Mouse (Mus musculus) right cerebral cortex, postnatal 10 days (tissue): ENCODE measurements around the gene Actl10.

Experiments
- DNase-seq, 2 experiments: peaks; one replicate each; pipeline ENCODE4 v3.0.0; 2021; ENCODE audit warnings: low spot score in 2 of 2

The Actl10 gene

DNA sequence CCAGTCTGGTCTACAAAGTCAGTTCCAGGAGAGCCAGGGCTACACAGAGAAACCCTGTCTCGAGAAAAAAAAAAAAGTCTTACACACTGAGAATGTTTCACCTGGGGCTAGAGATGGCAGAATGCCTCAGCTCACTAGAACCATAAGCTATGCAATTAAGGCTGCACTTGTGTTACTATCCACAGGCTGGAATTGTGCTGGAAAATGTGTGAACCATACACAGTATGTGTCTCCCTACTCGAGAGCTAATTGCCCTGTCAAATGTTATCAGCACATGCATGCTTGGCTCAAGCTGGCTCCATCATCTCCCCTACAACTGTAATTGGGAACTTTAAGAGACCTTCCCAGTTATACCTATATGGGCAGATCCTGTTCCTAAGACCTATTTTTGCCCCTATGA, 639 bp upstream of the Actl10 start:
- DNase-seq = no peak

DNA sequence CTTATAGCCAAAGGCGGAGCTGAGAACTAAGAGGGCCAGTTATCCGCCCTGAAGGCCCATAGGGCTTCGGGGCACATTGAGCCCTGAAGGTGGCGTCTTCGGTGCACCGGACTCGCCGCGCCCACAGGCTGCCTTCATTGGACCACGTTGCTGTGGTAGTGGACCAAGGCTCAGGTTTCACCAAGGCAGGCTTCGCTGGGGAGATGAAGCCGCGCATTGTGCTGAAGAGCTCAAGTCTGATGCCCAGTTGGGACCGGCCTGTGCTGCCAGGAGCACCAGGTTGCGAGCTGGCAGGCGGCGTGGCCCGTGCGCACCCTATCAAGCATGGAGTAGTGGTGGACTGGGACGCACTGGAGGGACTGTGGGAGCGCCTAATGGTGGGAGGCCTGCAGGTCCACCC, 351 bp downstream of the Actl10 start:
- DNase-seq = peak in 1 of 2 experiments; percentile 40

DNA sequence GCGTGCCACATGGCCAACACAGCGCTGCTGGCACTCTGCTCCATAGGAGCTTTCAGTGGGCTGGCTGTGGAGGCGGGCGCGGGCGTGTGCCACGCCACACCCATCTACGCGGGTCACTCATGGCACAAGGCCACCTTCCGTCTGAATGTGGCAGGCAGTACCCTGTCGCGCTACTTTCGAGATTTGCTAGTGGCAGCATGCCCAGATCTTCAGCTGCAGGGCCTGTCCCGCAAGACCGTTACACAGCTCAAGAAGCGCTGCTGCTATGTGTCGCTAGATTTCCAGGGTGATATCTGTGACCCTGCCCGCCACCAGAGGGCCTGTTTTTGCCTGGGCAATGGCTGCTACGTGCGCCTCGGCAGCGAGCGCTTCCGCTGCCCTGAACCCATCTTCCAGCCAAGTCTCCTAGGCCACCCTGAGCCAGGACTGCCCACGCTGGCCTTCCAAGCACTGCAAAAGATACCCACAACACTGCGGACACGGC, 890 bp downstream of the Actl10 start:
- peak; percentile 85 to 91 for DNase-seq

- peak; percentile 63 to 73 for DNase-seq
These were observed 3.7 kb downstream of the Actl10 start for GRCm38 (mm10) chr2:154555235-154555634.

GRCm38 (mm10) chr2:154557184-154557832, 5.7 kb downstream of the Actl10 start:
- peak; percentile 55 to 67 for DNase-seq

DNA sequence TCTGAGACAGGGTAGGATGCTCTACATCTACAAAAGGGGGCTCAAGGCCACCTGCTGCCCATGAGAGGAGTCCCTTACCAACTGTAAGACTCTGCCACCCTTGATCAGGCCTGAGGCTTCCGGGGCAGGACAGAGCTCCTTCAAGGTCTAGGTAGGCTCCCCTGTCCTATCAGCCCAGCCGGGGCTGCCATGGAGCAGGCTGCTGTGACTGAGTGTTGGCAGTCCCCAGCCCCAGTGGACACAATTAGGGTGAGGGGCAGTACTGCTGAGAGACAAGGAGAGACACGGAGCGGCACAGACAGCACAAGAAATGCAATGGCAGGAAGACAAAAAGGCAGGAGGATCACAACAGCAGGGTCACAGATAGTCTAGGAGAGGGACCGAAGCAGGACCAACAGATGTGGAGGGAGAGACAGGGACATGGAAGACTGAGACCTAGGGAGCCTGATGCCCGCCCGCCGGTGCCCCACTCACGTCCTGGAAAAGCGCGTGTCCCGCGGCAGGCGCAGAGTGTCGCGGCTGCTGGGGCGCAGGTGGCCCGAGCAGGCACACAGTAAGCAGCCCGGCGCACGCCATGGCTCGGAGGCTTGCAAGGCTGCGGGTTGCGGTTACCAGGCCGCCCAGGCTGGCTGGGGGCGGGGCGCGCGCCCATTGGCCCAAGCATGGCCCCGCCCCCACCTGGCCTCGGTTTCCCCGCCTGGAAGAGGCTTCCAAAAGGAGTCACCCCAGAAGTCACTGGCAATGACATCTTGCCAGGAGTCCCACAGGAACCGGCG, 6.9 kb downstream of the Actl10 start, which contains the start of gene Necab3:
Gene Necab3, minus strand, starts transcription at position 627 of the 776 bp plus-strand sequence.
- DNase-seq = peak; percentile 74 to 78

GRCm38 (mm10) chr2:154563612-154564170, 12.1 kb downstream of the Actl10 start:
- no peak for DNase-seq

- no peak for DNase-seq
These were observed 14.0 kb downstream of the Actl10 start for GRCm38 (mm10) chr2:154565562-154565961.

DNA sequence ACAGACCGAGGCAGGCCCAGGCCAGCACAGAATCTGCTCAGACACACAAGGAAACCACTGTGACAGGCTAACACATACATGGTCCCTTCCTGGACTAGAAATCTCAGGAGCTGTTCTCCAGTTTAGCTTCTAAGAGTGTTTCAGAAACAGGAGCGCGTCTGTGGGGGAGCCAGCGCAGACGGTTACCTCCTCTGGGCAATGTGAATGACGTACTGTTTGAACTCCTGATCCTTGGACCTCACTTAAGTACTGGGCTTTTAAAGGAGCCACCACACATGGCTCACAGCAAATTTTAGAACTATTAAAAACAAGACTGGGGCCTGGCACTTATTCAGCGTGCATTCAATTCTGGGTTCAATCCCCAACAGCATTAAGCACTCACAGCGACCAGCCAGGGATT, 15.1 kb downstream of the Actl10 start:
- DNase-seq = no peak

DNA sequence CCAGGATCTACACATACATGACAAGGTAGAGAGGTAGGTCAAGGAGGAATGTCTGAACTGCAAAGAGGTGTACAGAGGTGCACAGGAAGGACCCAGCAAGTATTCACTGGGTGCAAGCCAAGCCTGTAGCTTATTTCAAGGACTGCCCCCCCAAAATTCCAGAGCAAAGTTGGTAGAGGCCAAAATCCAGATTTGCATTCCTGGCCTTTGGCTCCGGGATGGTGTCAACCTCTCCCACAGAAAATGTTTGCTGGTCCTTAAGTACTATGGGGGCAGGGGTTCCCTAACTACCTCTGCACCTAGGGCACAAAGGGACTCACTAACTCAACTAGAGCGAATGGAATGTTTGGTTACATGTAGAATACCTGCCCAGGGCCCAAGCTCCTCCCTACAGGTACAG, 16.2 kb downstream of the Actl10 start:
- DNase-seq = no peak

- peak; percentile 60 to 68 for DNase-seq
These were observed 16.9 kb downstream of the Actl10 start for GRCm38 (mm10) chr2:154568329-154569070.

DNA sequence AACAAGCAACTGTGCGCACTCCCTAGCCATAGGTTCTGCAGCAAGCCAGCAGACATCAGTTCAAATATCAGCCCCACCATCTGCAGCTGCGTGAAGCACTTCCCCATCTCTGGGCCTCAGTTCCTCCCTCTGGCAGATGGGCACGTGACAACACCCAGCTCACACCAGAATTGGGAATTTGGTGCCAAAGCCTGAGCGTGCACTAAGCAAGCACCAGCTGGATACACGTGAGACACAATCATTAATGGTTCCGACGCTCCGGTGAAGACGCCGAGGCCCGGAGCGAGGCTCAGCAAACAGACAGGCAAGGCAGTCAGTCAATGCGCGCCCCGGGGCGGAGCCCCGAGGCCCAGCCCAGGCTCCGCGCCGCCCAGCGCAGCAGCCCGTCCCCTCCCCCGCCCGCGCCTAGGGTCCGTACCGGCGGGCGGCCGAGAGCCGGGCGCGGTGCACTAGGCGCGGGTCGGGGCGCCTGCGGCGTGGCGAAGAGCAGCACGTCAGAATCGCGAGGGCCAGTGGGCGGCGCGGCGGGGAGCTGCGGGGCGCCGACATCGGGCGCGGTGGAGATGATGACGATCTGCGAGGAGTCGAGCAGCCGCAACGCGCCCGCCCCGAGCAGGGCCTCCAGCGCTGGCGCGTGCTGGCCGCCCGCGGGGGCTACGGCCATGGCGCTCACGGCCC, 17.6 kb downstream of the Actl10 start:
- peak; percentile 78 for DNase-seq

DNA sequence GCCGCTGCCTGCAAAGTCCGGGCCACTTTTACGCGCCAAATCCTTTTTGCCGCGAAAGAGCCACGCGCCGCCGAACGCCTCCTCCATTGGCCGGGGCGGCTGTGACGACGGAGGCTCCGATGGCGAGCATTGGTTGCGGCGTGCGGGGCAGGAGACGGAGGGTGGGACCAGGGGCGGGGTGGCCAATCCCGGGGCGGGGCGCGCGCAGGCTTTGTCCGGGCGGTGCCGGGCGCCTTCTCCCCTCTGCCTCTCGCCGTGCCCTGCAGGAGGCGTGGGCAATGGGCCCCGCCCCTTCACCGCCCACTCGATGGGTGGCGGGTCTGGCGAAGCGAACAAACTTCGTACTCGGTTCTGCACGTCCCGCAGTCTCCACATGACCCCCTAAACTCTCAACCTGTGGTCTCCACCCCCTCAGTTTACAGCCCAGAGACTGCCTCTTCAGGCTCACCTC, 18.3 kb downstream of the Actl10 start, which contains the start of gene E2f1:
Gene E2f1, minus strand, starts transcription at position 57 of the 451 bp plus-strand sequence.
- peak; percentile 97 to 98 for DNase-seq

DNA sequence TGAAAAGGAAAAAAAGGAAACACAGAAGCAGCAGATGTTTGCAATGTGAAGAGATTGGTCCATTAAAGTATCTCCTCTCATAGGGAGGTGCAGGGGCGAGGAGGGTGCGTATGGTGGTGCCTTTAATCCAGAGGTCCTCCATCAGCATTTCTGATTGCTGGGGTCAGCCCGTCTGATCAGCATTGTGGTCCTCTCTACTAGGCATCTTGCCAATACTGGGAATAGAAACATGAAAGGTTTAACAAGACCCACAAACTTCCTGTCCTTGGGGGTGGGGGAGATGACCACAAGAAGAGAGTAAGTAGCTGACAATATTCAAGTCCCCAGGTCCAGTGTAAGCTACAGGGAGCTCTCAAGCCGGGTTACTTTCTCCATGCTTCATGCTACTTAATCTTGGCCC, 19.1 kb downstream of the Actl10 start:
- DNase-seq = no peak

GRCm38 (mm10) chr2:154571266-154571665, 19.7 kb downstream of the Actl10 start:
- DNase-seq = no peak

GRCm38 (mm10) chr2:154571976-154572375, 20.4 kb downstream of the Actl10 start:
- DNase-seq = no peak

GRCm38 (mm10) chr2:154572996-154573395, 21.4 kb downstream of the Actl10 start:
- no peak for DNase-seq

DNA sequence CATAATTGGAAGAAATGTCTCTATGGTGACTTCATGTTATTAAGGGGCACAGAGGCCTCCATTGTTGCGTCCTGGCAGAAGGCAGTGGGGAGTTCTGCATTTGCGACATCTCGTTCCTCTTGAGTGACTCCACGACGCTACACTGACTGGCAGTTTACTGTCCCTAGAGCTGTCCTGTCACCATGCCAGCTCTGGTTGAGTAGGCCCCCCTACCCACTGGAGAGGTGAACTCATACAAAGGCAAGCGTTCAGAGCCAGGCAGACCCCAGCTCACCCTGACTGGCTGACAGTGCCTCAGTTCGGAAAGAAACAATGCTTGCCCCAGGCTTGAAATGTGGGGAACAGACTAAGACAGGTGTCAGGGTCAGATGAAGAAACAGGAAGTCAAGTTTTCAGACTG, 22.7 kb downstream of the Actl10 start:
- DNase-seq = no peak

GRCm38 (mm10) chr2:154576876-154577743, 25.5 kb downstream of the Actl10 start:
- DNase-seq = no peak

DNA sequence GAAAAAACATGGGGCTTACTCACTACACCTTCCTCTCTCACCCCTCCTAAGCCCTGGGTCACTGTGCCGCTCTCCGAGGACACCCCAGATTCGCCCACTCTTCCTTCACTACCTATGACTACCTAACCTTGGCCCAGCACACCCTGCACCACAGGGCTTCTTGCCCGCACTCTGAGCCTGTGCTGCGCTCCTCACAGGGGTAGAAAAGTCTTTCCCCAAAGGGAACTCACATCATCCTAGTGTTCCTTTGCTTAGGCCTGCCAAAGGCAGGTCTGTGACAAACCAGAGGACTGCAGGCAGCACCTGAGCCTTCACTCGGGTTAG, 26.1 kb downstream of the Actl10 start:
- no peak for DNase-seq
